Mouse (Mus musculus): ENCODE results near the gene Ninj1.

The Ninj1 gene

DNA sequence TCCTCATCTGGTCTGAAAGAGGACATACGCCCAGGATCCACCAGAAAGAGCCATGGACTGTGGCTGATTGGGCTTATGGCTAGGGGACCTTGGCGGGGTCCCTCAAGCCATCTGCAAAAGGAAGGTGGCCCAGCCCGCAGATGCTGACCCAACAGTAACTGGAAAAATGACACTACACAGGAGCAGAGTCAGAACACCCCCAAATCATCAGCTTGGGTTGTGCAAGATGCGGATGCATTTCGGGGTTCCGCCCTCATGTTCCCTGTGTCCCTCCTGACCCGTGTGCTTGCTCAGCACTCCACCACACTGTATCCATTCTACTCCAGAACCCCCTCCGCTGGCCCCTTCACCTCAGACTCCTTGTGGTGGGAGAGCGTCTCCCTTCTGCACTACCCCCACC, 11.4 kb downstream of the Ninj1 start:
- peak; percentile 96 for DNase-seq

- DNase-seq = no peak
Measured at GRCm38 (mm10) chr13:49199891-49200290, 12.6 kb downstream of the Ninj1 start.

DNA sequence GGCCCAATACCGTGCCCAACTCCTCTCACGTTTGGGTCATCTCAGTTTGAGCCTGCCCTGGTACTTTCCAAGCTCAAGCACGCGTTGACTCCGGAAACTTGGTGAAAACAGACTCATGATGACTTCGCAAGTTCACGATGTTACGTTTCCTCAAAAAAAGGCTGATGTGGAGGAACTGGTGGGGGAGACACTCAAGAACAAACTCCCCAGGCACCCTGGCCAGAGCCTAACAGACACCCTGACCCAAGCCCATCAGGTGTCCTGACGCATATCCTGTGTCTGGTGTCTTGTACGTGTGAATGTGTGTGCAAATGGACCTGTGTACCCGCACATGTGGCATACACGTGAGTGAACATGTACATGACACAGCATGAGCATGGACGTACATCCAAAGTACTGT, 13.4 kb downstream of the Ninj1 start:
- DNase-seq = peak; percentile 97

GRCm38 (mm10) chr13:49202556-49202955, 15.3 kb downstream of the Ninj1 start:
- DNase-seq = peak; percentile 91

- DNase-seq = peak; percentile 98
Measured at GRCm38 (mm10) chr13:49205381-49205998, 18.2 kb downstream of the Ninj1 start.

GRCm38 (mm10) chr13:49206341-49206740, 19.1 kb downstream of the Ninj1 start:
- peak; percentile 92 for DNase-seq

- peak; percentile 93 for DNase-seq
Measured at GRCm38 (mm10) chr13:49209306-49209705, 22.0 kb downstream of the Ninj1 start.

- DNase-seq = peak; percentile 92
Measured at GRCm38 (mm10) chr13:49212711-49213500, 25.6 kb downstream of the Ninj1 start.

- peak; percentile 97 for DNase-seq
Measured at GRCm38 (mm10) chr13:49213531-49213932, 26.2 kb downstream of the Ninj1 start.

DNA sequence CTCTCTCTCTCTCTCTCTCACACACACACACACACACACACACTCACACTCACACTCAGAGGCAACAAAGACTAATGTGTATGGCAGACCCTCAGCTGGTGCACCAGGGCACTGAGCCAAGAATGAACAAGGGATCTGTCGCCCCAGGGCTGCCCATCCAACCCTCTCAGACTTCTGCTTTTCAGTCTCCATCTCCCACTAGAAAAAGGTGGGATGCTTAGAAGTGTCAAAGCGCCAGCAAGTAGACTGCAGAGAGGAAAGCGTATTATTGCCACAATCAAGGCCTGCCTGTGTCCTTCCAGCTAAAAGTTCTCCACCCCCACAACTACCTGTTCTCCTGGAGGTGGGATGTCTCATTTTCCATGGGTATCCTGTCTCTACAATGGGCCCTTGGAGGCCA, 27.2 kb downstream of the Ninj1 start:
- DNase-seq = peak; percentile 93

DNA sequence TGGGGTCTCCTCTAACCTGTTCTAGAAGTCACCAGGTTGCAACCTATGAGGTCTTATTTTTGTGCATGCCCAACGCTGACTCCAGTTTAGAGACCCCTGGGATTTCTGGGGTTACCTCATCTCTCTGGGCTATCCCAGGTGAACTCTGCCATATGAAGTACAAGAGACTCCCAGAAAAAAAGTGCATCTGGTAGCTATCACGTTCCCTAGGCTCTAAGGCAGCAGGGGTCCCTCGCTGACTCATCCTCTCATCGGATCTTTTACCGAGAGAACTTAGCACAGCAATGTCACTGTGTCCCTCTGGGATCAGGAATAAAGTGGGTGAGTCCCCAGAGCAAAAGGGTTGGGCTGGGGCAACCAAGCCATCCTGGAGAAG, 27.8 kb downstream of the Ninj1 start:
- DNase-seq = no peak

DNA sequence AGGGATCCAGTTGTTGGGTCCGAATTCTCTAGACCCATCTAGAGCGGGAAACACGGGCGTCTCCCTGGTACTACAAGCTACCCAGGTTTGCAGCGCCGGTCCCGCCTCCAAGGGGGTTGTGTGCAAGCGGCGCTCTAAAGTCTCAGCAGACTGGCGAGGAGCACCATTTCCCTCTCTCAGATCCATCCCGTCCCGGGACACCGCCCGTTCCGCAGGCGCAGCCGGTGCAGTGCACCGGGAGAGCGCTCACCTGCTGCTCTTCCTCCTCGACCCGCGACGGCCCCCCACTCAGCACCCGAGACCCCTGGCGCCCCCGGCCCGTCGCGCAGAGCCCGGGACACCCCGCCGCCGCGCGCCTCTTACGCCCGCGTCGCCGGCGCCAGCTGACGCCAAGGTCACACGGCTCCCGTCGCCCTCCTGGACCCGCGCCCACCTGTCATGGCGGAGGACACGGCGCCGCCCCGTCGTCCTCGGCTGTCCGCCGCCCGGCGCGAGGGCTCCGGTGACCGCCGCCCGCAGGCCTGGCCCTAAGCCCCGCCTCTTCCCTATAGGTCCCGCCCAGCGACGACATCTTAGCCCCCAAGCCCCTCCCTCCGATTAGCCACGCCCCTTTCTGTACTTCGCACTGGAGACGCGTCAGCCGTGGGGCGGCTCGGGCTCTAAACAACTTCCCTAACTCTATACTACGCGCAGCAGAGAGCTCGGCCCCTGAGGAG, 28.4 kb downstream of the Ninj1 start, which contains the start of gene Card19:
Gene Card19, minus strand, starts transcription at position 534 of the 716 bp plus-strand sequence.
- peak; percentile 100 for DNase-seq

- no peak for DNase-seq
Measured at GRCm38 (mm10) chr13:49216220-49216552, 28.9 kb downstream of the Ninj1 start.

DNA sequence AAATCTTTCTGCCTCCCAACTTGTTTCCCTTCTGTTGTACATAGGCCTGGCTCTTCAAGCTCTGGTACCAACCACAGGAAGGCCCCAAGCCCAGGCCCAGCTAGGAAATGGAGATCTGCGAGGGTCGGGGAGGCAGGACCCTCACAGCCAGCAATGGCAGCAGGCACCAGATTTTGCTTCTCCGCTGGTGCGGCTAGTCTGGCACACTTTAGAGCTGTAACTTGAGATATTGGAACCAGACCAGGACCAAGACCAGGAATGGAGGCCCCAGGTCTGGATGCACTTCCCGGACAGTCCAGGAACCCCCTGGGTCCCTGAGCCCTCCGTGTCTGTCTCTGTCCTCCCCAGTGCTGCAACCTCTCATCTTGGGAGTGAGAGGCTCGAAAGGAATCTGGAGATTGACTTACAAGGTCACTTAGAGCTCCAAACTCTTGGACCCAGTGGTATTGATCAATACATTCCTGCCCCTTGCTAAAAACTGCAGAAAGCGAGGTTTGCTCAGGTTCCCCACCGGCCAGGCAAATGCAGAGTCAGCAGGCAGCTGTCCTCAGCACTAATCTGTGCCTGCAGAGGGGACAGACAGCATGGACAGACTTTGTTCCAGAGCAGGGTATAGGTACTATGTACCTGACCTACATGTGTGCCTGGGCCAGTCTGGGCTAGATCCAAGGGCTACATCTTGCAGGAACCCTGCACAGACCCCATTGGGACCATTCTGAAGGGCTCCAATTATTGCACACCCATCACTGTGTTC, 29.7 kb downstream of the Ninj1 start:
- no peak for DNase-seq

GRCm38 (mm10) chr13:49218651-49219050, 31.4 kb downstream of the Ninj1 start:
- no peak for DNase-seq

GRCm38 (mm10) chr13:49219367-49219766, 32.1 kb downstream of the Ninj1 start:
- DNase-seq = peak; percentile 93

DNA sequence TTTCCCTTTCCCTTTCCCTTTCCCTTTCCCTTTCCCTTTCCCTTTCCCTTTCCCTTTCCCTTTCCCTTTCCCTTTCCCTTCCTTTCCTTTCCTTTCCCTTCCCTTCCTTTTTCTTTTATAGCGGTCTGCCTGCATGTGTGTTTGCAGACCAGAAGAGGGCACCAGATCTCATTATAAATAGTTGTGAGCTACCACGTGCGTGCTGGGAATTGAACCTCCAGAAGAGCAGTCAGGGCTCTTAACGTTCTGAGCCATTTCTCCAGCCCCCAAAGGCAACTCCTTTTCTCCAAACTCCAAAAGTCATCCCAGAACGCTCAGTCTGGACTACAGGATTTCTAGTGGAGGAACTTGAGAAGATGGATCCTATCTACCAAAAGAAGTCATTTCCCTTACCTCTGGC, 33.6 kb downstream of the Ninj1 start:
- no peak for DNase-seq

GRCm38 (mm10) chr13:49224314-49224713, 37.0 kb downstream of the Ninj1 start:
- DNase-seq = no peak

- DNase-seq = no peak
Measured at GRCm38 (mm10) chr13:49224729-49225128, 37.4 kb downstream of the Ninj1 start.

- DNase-seq = no peak
Measured at GRCm38 (mm10) chr13:49225159-49225558, 37.9 kb downstream of the Ninj1 start.

- no peak for DNase-seq
Measured at GRCm38 (mm10) chr13:49225633-49226032, 38.3 kb downstream of the Ninj1 start.

DNA sequence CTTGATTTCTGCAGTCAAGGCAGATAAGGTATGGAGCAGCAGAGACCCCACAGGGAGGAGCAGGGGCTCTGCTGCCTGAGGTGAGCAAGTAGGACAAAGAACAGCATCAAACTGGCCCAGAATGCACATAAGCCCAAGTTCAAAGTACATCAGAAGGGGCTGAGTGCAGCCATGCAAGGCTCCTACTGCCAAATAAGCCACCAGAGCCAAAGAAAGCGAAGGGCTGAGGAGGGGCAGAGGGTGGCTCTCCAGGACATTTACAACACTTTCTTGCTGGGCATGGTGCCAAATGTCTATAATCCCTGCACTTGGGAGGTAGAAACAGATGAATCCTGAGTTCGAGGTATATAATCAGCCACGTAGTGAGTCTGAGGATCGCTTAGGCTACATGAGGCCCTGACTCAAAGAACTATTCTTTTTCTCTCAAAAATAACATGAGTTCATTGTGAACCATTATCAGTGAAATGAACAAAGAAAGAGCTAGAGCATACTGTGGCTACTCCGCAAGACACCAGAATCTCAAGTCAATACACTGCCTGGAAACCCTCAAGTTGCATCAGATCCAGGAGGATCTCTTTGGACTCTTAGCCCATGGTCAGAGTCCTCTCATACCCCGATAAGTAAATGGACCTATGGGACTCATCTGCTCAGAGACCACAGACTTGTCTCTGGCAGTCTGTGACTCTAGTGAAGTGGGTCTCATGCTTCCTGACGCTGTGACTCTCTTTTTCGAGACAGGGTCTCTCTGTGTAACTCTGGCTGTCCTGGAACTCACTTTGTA, 46.7 kb downstream of the Ninj1 start:
- DNase-seq = no peak
